Mouse (Mus musculus) limb, embryonic 11.5 days (tissue): Measurements from ENCODE around the gene Sorcs2. TPM values are rescaled to one million over a fixed set of nuclear protein-coding genes. Genes with fewer than 3 reads are reported as not detected.

Experiments
- ATAC-seq: fragments of 200-750 bp; cut with Nextera tagmentation; 2 replicates; pipeline ENCODE4 v1.8.0; 2017; ENCODE audit warnings: low read depth; ENCODE audit not compliant: insufficient number of reproducible peaks, low FRiP score, low TSS enrichment
- DNase-seq: peaks from one replicate; pipeline ENCODE4 v3.0.0-alpha.2; 2015; ENCODE audit warnings: low spot score
- H3K27ac ChIP-seq: fragments of 300-500 bp; sonication (generic); replicated peaks from 2 replicates; pipeline ENCODE4 v1.5.1; 2014; ENCODE audit warnings: low read depth, mild to moderate bottlenecking, low read length
- H3K27me3 ChIP-seq: fragments of 300-500 bp; sonication (generic); 2 replicates; pipeline ENCODE4 v1.6.1; 2014; ENCODE audit warnings: mild to moderate bottlenecking, low read length, mixed read lengths; ENCODE audit not compliant: control insufficient read depth, insufficient read depth
- H3K36me3 ChIP-seq: fragments of 300-500 bp; sonication (generic); 2 replicates; pipeline ENCODE4 v1.6.1; 2014; ENCODE audit warnings: mild to moderate bottlenecking, low read length, moderate library complexity, mixed read lengths; ENCODE audit not compliant: control insufficient read depth, insufficient read depth
- H3K4me1 ChIP-seq: fragments of 300-500 bp; sonication (generic); 2 replicates; pipeline ENCODE4 v1.6.1; 2014; ENCODE audit warnings: low read length, mixed read lengths; ENCODE audit not compliant: control insufficient read depth, insufficient read depth
- H3K4me2 ChIP-seq: fragments of 300-500 bp; sonication (generic); 2 replicates; pipeline ENCODE4 v1.6.1; 2014; ENCODE audit warnings: low read depth, mild to moderate bottlenecking, moderate library complexity; ENCODE audit not compliant: severe bottlenecking
- H3K4me3 ChIP-seq: fragments of 300-500 bp; sonication (generic); 2 replicates; pipeline ENCODE4 v1.5.1; 2014; ENCODE audit warnings: low read depth, low read length
- H3K9ac ChIP-seq: fragments of 300-500 bp; sonication (generic); 2 replicates; pipeline ENCODE4 v1.6.1; 2014; ENCODE audit warnings: mild to moderate bottlenecking, low read length
- H3K9me3 ChIP-seq: fragments of 300-500 bp; sonication (generic); 2 replicates; pipeline ENCODE4 v1.6.1; 2016; ENCODE audit warnings: low read length; ENCODE audit not compliant: control insufficient read depth
- whole genome bisulfite sequencing: fragments of 180-500 bp; shearing (Covaris S2); extraction: QIAGEN DNeasy Blood & Tissue Kit; methylation state at CpG from one replicate; pipeline ENCODE4 v1.1.7; 2014; 5-methylcytosine and 5-hydroxymethylcytosine counted together
- polyA plus RNA-seq: library from polyadenylated mRNA; unstranded; fragments of >200 nt; fragmentation: Nextera tagmentation; extraction: Ambion mirVana; gene quantifications from 2 replicates; pipeline ENCODE4 v1.2.1, GENCODE M21; 2014

The Sorcs2 gene
- polyA plus RNA-seq, 1 experiment from 2014 or later = 6.4 TPM

- ATAC-seq = no peak
- Histone ChIP-seq H3K27me3 (no peaks in the 10 kb centered on the region), H3K27ac (no peak overlapping the region), H3K36me3 (no peaks in the 10 kb centered on the region), H3K4me3 (no peak overlapping the region), H3K9ac (no peak overlapping the region), H3K4me1 (no peaks in the 10 kb centered on the region), H3K9me3 (no peaks in the 10 kb centered on the region), H3K4me2 (no peak overlapping the region)
- 91% methylated on average over 5 of the region's 5 CpGs for WGBS
- no peak for DNase-seq
Measured at GRCm38 (mm10) chr5:36039596-36039995, 358.3 kb downstream of the Sorcs2 start.

GRCm38 (mm10) chr5:36033531-36034426 lies 364.2 kb downstream of the Sorcs2 start:
- H3K4me3 ChIP-seq = no peak overlapping the region
- ATAC-seq = no peak
- peak; percentile 73 for DNase-seq
- no peaks in the 10 kb centered on the region for H3K36me3 ChIP-seq
- no peaks in the 10 kb centered on the region for H3K27me3 ChIP-seq
- no peaks in the 10 kb centered on the region for H3K4me1 ChIP-seq
- no peak overlapping the region for H3K4me2 ChIP-seq
- WGBS = 50% methylated on average over 8 of the region's 8 CpGs
- H3K27ac ChIP-seq = no peak overlapping the region
- no peak overlapping the region for H3K9ac ChIP-seq
- no peaks in the 10 kb centered on the region for H3K9me3 ChIP-seq

- ATAC-seq (no peak), DNase-seq (no peak)
- Histone ChIP-seq H3K36me3 (no peaks in the 10 kb centered on the region), H3K4me2 (no peak overlapping the region), H3K27ac (no peak overlapping the region), H3K9ac (no peak overlapping the region), H3K9me3 (no peaks in the 10 kb centered on the region), H3K4me1 (no peaks in the 10 kb centered on the region), H3K4me3 (no peak overlapping the region), H3K27me3 (no peaks in the 10 kb centered on the region)
- WGBS = 79% methylated on average over 4 of the region's 4 CpGs
Measured at GRCm38 (mm10) chr5:36025076-36025475, 372.9 kb downstream of the Sorcs2 start.

GRCm38 (mm10) chr5:36024003-36024685 lies 373.8 kb downstream of the Sorcs2 start:
- Histone ChIP-seq H3K4me1 (no peaks in the 10 kb centered on the region), H3K4me3 (no peak overlapping the region), H3K9me3 (no peaks in the 10 kb centered on the region), H3K4me2 (no peak overlapping the region), H3K27me3 (no peaks in the 10 kb centered on the region), H3K27ac (no peak overlapping the region), H3K36me3 (no peaks in the 10 kb centered on the region), H3K9ac (no peak overlapping the region)
- DNase-seq (no peak), ATAC-seq (no peak)
- WGBS = 83% methylated on average over 9 of the region's 9 CpGs

GRCm38 (mm10) chr5:36022361-36022760 lies 375.6 kb downstream of the Sorcs2 start:
- H3K27ac ChIP-seq = no peak overlapping the region
- no peaks in the 10 kb centered on the region for H3K27me3 ChIP-seq
- ATAC-seq (no peak), DNase-seq (no peak)
- no peak overlapping the region for H3K4me3 ChIP-seq
- WGBS = 92% methylated on average over 1 of the region's 1 CpGs
- H3K9ac ChIP-seq = no peak overlapping the region
- no peaks in the 10 kb centered on the region for H3K4me1 ChIP-seq
- H3K4me2 ChIP-seq = no peak overlapping the region
- no peaks in the 10 kb centered on the region for H3K9me3 ChIP-seq
- no peaks in the 10 kb centered on the region for H3K36me3 ChIP-seq

GRCm38 (mm10) chr5:36021091-36021490 lies 376.8 kb downstream of the Sorcs2 start:
- H3K4me3 ChIP-seq = no peak overlapping the region
- no peaks in the 10 kb centered on the region for H3K9me3 ChIP-seq
- no peaks in the 10 kb centered on the region for H3K27me3 ChIP-seq
- ATAC-seq (no peak), DNase-seq (no peak)
- no peak overlapping the region for H3K27ac ChIP-seq
- H3K36me3 ChIP-seq = no peaks in the 10 kb centered on the region
- no peaks in the 10 kb centered on the region for H3K4me1 ChIP-seq
- WGBS = 92% methylated on average over 3 of the region's 3 CpGs
- no peak overlapping the region for H3K4me2 ChIP-seq
- H3K9ac ChIP-seq = no peak overlapping the region

GRCm38 (mm10) chr5:36018366-36018765 lies 379.6 kb downstream of the Sorcs2 start:
- Histone ChIP-seq H3K36me3 (no peaks in the 10 kb centered on the region), H3K4me2 (no peak overlapping the region), H3K4me3 (no peak overlapping the region), H3K27ac (no peak overlapping the region), H3K4me1 (no peaks in the 10 kb centered on the region), H3K9me3 (no peaks in the 10 kb centered on the region), H3K27me3 (no peaks in the 10 kb centered on the region), H3K9ac (no peak overlapping the region)
- no peak for ATAC-seq
- 76% methylated on average over 3 of the region's 3 CpGs for WGBS
- DNase-seq = peak; percentile 48

- Histone ChIP-seq H3K27ac (no peak overlapping the region), H3K27me3 (no peaks in the 10 kb centered on the region), H3K4me1 (no peaks in the 10 kb centered on the region), H3K4me2 (no peak overlapping the region), H3K36me3 (no peaks in the 10 kb centered on the region), H3K4me3 (no peak overlapping the region), H3K9ac (no peak overlapping the region), H3K9me3 (no peaks in the 10 kb centered on the region)
- 87% methylated on average over 4 of the region's 4 CpGs for WGBS
- ATAC-seq (no peak), DNase-seq (no peak)
Measured at GRCm38 (mm10) chr5:36009405-36009804, 388.5 kb downstream of the Sorcs2 start.
